Mouse (Mus musculus) liver, embryonic 14.5 days (tissue): ENCODE results near the gene Traf5.

Experiments
- CTCF ChIP-seq: IDR thresholded peaks from 2 replicates; pipeline ENCODE4 v1.5.1; 2016; ENCODE audit warnings: antibody characterized with exemption, low read depth, control low read depth
- EP300 ChIP-seq: IDR thresholded peaks from 2 replicates; pipeline ENCODE4 v1.6.1; 2016; ENCODE audit warnings: antibody characterized with exemption, low read depth

- TF ChIP-seq CTCF (no peak), EP300 (no peak)
Measured at GRCm38 (mm10) chr1:191957321-191957720, 135.0 kb downstream of the Traf5 start.
